Mouse (Mus musculus): ENCODE measurements around the gene Ccdc8.

GRCm38 (mm10) chr7:16980348-16980747, 12.2 kb upstream of the Ccdc8 start:
- TF ChIP-seq CTCF (IDR thresholded peaks at IDR 0.05; ENCODE audit: control insufficient read depth, insufficient read depth, insufficient read length) (no peak), CEBPB (IDR thresholded peaks at IDR 0.05; ENCODE audit: low read depth) (no peak)
